Mouse (Mus musculus): ENCODE data around the gene Asb1.

Gene Asb1

DNA sequence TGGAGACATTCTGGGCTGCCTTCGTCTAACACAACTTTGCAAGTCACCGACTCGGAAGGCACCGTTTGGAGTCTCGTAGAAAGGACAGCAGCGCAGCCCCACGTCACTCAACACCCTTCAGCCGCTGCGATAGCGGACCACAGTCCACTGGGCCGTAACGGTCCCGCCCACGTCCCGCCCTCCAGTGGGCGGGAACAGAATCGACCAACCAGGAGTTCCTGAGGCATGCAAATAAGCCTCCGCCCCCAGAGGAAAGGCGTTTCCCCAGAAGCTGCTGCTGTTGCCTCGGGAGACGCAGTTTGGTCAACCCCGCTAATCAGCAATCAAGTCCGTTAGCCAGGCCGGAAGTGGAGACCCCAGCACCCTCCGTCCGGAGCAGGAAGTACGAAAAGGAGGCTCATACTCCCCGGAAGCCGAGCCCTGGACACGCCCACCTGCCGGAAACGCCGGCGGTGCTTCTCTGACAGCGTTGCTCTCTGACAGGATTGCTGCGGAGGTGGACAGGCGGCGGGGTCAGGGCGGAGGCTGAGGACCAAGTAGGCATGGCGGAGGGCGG is at the start of gene Asb1:
Gene Asb1, plus strand, starts transcription at position 274 of the 556 bp plus-strand sequence.
- peak; percentile 90 for DNase-seq

DNA sequence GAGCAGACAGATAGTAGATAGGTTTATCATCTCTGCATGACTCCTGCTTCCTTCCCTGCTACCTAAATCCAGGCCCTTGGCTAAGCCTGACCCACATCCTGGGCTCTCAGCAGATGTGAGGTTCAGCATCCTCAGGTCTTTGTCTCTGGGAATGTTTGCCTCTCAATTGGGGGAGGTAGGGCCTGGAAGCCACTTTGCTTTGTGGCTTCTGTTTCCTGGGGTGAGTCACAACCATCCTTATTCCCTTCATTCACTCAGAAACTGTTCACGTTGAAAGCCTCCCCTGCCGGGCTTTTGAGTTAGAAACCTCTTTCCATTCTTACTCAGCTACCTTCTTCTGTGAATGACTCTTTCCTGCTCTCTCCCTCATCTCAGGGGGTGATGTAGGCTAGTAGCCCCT is 47.6 kb upstream of the Asb1 start:
- DNase-seq = no peak

DNA sequence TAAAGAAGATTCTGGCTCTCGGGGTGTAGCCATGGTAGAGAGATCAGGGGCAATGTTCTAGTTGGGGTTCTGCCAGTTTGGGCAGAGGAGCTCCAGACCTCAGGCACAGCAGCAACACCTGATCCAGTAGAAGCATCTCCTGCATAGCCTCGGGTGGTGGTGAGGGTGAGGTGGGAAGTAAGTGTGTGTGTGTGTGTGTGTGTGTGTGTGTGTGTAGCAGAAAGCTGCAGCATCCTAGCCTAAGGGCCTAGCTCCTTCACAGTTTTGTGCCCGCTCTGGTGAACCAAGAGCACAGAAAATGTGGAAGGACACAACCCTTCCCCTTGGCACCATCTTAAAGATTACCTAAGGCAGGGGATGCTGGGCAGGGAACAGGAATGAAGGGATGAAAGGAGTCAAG is 46.4 kb upstream of the Asb1 start:
- no peak for DNase-seq

DNA sequence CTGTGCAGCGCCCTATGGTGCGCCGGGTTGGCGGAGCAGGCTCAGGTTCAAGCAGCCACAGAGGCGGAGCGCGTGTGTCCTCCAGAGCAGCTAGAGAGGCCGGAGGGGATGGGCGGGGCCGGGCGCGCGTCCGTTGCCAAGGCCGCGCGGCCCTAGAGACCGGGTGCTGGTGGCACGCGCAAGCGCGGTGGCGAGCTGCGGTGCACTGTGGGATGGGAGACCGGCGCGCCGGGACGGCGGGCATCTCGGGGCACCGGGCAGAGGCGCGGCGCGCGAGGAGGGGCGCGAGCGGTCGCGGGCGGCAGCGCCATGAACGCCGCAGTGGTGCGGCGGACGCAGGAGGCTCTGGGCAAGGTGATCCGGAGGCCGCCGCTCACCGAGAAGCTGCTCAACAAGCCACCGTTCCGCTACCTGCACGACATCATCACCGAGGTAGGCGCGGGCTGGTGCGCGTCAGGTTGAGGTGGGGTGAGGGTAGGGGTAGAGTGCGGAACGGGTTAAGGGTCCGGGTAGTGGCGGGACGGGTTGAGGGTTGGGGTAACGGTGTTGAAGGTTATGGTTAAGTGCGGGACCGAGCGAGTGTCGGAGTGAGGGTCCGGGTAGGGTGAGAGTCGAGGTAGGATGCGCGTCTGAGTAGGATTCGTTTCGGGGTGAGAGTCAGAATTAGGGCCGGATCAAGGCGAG is 45.7 kb upstream of the Asb1 start, which contains the start of gene Traf3ip1:
Gene Traf3ip1, plus strand, starts transcription at position 191 of the 684 bp plus-strand sequence.
- DNase-seq = peak; percentile 94

DNA sequence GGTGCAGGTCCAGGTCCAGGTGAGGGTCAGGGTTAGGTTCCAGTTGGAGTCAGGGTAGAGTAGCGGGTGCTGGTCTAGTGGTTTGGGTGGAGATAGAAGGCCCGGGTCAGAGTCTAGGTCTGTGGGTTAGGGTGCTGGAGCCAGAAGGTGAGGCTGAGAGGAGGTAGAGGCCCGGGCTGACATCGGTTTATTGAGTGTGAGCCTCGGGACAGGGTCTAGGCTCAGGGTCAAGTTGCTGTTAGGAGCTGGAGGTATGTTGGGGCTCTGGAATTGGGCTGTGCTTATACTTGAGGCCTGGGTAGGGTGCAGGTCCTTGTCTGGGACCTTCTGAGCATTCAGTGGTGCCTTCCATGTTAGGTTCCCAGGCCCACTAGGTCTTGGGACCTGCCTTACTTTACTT is 45.0 kb upstream of the Asb1 start:
- DNase-seq = no peak

DNA sequence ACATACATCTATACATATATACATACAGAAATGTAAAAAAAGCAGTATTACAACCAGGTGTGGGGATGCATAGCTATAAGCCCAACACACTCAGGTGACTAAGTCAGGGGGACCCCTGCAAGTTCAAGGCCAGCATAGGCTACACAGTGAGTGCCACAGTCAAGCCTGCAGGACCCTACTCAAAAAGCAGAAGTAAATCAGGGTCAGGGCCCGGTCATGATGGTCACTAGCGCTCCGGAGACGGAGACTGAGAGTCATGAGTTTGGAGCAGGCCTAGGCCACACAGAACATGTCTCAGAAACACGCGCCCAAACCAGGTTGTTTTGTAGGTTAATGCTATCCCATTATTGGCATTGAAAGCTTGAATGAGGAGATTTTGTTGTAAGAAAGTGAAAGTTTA is 41.8 kb upstream of the Asb1 start:
- no peak for DNase-seq

DNA sequence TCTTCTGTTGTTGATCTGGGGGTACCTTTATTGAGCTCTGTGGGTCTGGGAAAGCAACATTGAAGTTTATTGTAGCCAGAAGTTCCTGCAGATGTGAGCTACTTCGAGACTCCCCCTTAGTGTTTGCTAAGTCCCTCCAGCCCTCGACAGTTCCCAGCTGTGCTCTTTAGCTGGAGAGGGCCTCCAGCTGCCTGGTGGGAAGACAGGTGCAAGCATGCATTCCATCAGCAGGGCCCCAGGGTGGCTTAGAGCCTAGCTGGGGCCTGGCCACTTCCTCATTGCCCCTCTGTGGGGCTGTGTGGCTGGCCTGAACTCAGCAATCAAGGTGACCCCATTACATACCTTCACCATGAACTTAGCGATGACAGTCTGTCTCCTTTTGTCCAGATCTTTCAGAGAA is 35.7 kb upstream of the Asb1 start:
- DNase-seq = no peak

DNA sequence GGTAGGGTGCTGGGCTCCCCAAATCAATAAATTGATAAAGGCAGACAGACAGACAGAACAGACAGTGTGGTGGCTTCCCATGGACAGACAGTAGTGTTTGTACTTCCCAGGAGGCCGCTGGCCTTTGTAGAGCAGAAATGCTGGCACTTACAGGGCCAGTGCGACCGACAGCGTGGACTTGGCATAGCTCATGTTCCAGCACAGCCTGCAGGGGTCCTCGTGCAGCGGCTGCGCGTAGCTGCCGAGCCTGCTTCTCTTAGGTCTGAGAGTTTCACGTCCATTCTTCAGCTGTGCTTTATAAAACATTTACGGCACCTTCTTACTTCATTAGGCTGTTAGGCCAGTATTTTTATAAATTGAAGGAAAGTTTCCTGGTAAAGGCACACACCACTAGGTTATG is 25.4 kb upstream of the Asb1 start:
- DNase-seq = no peak

DNA sequence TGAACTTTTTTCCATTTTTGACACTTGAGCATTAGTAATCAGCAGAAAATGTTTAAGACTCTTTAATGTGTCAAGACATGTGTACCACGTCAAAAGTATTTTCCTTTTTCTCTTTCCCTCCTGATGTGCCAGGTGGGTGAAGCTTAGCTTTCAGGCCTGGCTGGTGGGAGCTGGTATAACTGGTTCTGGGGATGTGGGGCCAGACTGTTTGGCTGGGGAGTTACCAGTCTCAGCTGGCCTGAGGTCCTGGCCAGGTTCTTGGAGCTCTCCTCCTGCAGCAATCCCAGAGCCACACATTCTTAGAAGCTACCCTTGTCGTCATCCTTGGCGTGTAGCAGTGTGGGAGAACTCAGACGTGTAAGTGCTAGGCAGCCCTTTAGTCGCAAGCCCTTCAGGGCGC is 24.7 kb upstream of the Asb1 start:
- no peak for DNase-seq

DNA sequence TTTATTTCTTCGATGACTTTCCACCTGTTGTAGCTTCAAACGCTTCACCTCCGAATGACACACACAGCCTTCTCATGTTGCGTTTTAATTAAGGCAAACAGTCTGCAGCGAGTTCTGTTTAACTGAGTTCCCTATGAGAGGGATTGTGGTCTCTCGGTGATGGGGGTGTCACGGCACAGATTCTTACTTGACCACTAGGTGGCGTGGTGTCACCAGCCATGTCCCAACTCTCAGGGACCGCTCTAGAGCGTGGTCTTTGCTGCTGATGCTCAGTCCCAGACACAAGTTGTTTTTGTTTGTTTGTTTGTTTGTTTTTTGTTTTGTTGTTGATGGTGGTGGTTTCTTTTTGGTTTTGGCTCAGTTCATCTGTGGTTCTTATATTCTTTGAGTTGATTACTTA is 16.6 kb upstream of the Asb1 start:
- DNase-seq = peak; percentile 39

DNA sequence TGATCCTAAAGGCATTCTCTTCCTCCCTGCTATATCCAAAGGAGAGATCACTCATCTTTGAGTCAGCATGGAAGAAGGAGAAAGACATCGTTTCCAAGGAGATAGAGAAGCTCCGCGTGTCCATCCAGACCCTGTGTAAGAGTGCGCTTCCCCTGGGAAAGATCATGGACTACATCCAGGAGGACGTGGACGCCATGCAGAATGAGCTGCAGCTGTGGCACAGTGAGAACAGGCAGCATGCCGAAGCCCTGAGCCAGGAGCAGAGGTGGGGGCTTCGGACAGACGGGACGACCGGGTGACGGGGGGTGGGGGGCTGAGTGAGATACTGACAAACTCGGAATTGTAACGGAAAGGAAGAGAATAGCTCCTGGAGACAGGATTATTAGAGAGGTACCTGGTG is 14.5 kb upstream of the Asb1 start:
- no peak for DNase-seq

DNA sequence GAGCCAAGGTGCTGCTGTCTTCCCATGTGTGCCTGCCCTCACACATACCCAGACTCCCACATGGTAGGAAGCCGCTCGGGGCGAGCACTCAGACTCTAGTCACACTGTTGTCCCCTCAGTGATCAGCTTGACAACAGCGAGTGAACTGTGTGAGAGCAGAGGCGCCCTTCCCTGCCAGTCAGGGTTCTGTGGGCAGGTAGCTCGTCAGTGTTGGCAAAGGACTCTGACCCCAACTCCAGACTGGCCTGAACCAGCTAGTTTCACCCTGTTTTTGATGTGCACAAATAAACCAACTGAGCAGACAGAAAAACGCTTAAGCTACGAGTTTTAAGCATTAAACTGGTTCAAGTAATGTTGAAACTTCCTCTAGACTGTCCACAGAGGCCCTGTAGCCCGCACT is 10.2 kb upstream of the Asb1 start:
- no peak for DNase-seq

DNA sequence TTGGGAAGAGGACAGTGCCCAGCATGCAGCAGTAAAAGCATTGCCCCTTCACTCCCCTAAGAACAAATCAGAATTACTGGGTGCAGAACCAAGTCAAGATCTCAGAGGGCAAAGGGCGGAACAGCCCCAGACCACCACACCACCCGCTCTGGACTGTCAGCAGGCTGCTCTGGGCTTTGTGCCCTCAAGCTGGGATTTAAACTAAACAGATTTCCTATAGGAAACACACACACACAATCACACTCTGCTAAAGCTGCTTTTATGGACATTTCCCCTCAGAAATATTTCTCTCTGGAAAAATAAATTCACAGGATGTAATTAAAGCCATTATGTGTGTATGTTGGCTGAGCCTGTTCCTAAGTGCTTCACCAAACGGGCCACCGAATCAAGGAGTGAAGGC is 8.1 kb upstream of the Asb1 start:
- DNase-seq = no peak

DNA sequence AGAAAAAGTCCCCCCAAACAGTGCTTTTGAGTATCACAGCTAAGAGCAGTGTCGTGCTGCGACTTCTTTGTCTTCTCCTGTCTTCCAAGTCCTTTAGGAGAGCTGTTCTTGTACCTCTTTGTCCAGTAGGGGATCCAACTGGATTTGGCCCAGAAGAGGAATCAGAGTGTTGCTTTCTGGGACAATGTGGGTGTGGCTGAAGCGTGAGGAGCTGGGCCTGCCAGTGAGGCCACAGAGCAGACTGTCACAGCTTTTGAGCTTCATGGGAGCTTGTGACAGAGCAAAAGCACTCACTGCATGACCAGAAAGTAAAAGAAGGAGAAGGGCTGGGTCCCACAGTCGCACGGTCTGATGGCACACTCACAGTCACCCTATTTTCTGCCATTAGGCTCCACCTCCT is 7.5 kb upstream of the Asb1 start:
- DNase-seq = no peak

DNA sequence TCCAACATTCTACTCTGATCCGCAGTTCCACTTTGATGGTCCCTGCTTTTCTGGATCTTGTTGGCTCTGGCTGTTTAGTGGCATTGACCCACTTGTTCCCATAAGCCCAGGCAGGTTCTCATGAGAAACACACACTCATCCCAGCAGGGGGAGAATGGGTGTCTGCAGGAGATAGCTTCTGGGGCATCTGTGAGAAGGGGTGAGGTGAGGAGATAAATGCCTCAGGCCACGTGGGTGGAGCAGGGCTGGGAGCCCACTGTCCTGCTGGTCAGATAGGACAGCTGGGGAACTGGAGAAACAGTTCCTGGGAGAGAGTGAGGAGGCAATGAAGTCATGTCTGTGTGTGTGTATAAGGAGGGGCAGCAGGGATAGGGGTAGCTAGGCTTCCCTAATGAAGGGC is 6.9 kb upstream of the Asb1 start:
- DNase-seq = no peak

DNA sequence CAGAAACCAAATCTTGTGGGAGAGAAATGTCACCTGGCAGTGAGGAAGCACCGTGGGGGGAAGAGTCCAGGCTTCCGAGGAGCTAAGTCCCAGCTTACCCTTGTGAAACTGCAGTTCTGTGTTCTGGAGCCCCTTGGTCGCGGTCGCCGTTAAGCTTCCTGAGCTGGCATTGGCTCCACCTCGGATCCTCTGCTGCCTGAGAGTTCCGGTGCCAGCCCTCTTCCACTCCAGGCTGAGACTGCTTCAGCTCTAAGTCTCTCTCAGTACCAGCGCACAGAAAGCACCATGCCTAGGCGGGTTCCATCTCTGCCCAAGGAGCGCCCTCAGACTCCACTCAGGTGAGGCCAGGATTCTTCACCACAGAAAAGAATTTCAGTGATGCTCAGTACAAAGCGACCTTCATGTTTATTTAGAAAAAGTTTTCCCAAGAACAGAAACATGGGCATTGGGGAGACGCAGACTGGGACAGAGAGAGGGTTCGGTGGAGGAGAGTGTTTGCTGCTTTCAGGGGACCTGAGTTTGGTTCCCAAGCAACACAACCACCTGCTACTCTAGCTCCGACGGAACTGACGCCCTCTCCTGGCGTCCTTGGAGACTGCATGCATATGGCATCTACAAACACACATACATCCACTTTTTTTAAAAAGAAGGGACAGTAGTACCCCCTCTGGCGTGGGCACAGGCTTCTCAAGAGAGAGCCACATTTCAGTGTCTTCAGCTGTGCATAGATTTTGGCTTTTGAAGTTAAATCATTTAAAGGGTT is 6.2 kb upstream of the Asb1 start:
- DNase-seq = no peak

DNA sequence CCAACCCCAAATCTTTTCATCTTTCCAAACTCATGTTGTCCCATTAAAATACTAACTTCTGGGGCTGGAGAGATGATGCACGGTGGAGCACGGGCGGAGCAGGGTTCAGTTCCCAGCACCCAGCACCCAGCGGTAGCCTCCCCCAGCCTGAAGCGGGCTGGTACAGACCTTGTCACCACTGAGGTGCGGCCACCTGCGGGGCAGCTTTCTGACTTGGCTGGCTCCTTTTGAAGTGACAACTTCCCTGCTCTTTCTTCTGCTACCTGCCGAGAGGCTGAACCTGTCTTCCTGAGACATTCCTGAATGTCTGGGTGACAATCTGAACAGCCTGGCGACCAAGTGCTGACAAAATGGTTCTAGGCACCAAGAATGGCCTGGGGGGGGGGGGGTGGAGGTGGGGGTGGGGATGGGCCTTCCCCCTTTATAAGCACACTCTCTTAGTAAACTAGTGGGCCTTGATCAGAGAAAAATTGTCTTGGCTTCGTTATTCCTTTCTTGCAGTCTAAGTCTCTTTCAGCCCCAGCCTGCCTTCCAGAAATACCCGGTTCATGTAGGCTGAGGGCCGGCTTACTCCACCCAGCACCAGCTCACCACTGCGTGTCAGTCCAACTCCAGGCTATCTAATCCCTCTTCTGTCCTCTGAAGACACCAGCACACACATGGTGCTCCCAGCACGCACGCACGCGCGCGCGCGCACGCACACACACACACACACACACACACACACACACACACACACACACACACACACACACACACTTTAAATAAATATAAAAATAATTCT is 2.4 kb upstream of the Asb1 start:
- DNase-seq = no peak

DNA sequence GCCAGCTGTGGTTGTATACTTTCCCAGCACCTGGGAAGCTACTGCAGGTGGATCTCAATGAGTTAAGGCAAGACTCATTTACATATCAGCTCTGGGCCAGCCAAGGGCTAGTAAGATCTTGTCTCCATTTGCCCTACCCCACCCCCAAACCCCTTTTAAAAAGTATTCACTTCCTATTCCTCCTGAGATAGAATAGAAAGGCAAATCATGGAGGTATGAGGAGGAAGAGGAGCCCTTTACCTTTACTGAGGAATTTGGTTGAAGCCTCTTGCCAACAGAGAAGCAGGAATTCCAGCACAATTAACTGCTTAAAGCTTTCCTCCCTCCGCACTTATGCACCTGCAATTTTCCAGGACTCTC is 1.8 kb upstream of the Asb1 start:
- no peak for DNase-seq

DNA sequence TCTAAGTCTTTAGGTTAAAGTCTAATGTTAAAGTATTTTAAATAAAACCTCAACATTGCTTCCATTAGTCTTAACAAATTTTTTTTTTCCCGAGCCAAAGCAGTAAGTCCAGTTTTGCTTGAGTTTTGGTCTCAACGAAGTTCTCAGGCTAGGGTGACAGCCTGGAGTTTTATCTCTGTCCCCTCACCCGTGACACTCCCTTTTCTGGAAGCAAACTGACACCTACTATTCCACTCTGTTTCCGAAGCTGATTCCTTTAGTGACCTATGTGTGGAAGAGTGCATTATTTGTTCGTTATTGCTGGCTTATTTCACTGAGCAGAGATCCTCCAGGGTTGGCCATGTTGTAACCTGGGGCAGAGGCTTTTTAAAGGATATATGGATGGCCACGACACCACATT is 1.1 kb upstream of the Asb1 start:
- no peak for DNase-seq

DNA sequence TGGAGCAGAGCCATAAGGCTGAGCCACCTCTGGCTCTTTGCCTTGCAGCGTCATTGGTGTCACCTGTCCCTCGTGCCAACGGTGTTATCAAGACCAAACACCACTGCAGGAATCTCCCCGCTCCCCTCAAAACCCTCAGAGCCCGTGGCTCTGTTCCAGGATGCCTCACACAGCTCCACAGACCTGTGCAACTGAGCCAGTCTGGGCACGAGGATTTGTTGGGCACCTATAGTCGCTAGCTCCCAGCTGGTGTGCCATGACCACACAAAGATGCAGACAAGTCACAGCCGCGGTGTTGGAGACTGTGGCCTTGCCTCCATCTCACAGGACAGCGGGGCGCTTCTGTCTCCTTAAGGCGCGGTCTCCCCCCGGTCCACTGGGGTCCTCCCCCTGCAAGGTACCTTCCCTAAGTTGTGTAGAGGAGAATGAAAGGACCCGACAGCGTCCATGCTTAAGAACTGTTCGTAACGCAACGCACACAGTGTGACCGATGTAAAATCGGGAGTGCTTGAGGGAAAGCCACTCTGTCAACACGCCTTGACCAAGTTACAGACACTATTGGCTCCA is 557 bp upstream of the Asb1 start:
- peak; percentile 37 for DNase-seq

DNA sequence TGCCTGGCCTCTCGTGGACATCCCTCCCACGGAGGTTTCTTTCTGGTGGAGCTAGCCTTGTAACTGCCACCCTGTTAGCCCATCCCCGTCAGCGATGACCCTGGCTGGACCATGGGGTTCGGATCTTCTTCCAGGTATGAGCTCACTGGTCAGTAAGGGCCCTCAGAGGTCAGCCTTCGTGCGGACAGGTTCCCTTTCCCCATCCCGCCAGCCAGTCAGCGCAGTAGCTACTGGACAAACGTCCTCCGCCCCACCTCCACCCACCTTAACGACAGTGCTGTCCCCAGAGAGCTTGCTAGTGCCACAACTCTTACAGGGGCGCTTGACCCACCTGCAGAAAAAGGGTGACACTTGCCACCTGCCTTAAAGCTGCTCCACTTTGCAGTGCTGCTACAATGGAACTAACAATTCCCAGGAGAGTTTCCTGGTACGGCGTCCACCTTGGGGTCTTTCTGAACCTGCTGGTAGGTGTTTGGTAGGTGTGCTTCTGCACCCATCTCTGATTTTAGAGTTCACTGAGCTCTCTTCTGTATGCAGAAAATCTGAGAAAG is 773 bp downstream of the Asb1 start:
- peak; percentile 20 for DNase-seq

DNA sequence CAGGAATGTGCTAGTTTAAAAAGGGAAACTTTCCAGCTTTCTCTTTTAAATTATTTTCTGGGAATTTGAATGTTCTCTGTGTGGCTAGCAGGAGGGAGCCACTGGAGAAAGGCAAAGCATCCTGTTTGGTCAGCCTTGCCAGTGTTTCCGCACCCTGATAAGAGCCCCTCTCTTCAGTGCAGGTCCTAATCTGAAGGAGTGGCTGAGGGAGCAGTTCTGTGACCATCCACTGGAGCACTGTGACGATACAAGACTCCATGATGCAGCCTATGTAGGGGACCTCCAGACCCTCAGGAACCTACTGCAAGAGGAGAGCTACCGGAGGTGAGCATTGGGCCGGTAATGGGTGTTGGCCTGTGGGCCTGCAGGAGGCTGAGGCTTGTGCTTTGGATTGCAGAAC is 3.6 kb downstream of the Asb1 start:
- no peak for DNase-seq

DNA sequence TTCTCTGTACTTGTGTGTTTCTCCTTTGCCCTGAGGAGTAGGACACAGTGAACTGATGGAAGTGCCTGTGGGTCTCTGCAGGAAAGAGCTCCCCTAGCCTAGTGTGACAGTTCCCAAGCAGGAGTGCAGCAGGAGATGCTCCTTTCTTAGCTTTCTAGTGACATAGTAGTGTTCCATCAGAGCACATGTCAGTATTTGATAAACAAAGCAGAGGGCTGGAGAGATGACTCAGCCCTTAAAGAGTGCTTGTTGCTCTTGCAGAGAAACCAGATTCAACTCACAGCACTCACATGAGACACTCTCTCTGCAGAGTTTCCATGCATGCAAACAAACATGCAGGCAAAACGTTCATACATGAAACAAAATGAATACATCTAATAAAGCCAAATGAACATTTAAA is 4.9 kb downstream of the Asb1 start:
- no peak for DNase-seq

All from cerebellum, adult 11 months (tissue).